Mouse (Mus musculus) heart, postnatal 0 days (tissue): ENCODE measurements around the gene Selenoh. TPM values are rescaled to one million over a fixed set of nuclear protein-coding genes. Genes with fewer than 3 reads are reported as not detected.

Source experiments
- ATAC-seq: fragments of 200-750 bp; cut with Nextera tagmentation; 2 replicates; pipeline ENCODE4 v1.8.0; 2017; ENCODE audit warnings: low read depth, moderate number of reproducible peaks, moderate library complexity; ENCODE audit not compliant: insufficient read depth
- DNase-seq: peaks from one replicate; pipeline ENCODE4 v3.0.0-alpha.2; 2016; ENCODE audit warnings: low spot score
- H3K27ac ChIP-seq: fragments of 300-500 bp; sonication (generic); 2 replicates; pipeline ENCODE4 v1.5.1; 2014; ENCODE audit warnings: low read depth, mild to moderate bottlenecking
- H3K27me3 ChIP-seq: fragments of 300-500 bp; sonication (generic); 2 replicates; pipeline ENCODE4 v1.6.1; 2014; ENCODE audit warnings: low read length, mixed read lengths; ENCODE audit not compliant: control insufficient read depth, insufficient read depth
- H3K36me3 ChIP-seq: fragments of 300-500 bp; sonication (generic); replicated peaks from 2 replicates; pipeline ENCODE4 v1.6.1; 2014; ENCODE audit warnings: low read length, mixed read lengths; ENCODE audit not compliant: control insufficient read depth, insufficient read depth
- H3K4me1 ChIP-seq: fragments of 300-500 bp; sonication (generic); 2 replicates; pipeline ENCODE4 v1.6.1; 2014; ENCODE audit warnings: antibody characterized with exemption; ENCODE audit not compliant: control insufficient read depth, insufficient read depth
- H3K4me2 ChIP-seq: fragments of 300-500 bp; sonication (generic); 2 replicates; pipeline ENCODE4 v1.6.1; 2014; ENCODE audit warnings: low read depth, mild to moderate bottlenecking, low read length, moderate library complexity
- H3K4me3 ChIP-seq: fragments of 300-500 bp; sonication (generic); 2 replicates; pipeline ENCODE4 v1.5.1; 2014; ENCODE audit warnings: low read depth, low read length
- H3K9ac ChIP-seq: fragments of 300-500 bp; sonication (generic); replicated peaks from 2 replicates; pipeline ENCODE4 v1.6.1; 2014; ENCODE audit warnings: low read depth, low read length, mixed read lengths
- H3K9me3 ChIP-seq: fragments of 300-500 bp; sonication (generic); replicated peaks from 2 replicates; pipeline ENCODE4 v1.6.1; 2016; ENCODE audit warnings: low read length; ENCODE audit not compliant: control insufficient read depth
- CTCF ChIP-seq: IDR thresholded peaks from 2 replicates; pipeline ENCODE4 v1.5.1; 2016; ENCODE audit warnings: antibody characterized with exemption, control low read depth, low read depth
- EP300 ChIP-seq: IDR thresholded peaks from 2 replicates; pipeline ENCODE4 v1.6.1; 2016; ENCODE audit warnings: antibody characterized with exemption, low read depth
- WGBS: fragments of 180-500 bp; shearing (Covaris S2); extraction: QIAGEN DNeasy Blood & Tissue Kit; methylation state at CpG from one replicate; pipeline ENCODE4 v1.1.7; 2014; 5-methylcytosine and 5-hydroxymethylcytosine counted together
- polyA plus RNA-seq: library from polyadenylated mRNA; unstranded; fragments of >200 nt; fragmentation: Nextera tagmentation; extraction: Ambion mirVana; gene quantifications from 2 replicates; pipeline ENCODE4 v1.2.1, GENCODE M21; 2015
- total RNA-seq: library from RNA; depleted of rRNA; stranded (reverse); fragments of >200 nt; gene quantifications from 2 replicates; pipeline ENCODE4 v1.2.3, GENCODE M21; 2014; ENCODE audit warnings: low replicate concordance; rRNA removed

The Selenoh gene
- total and polyA plus RNA-seq, 2 experiments from 2014 or later = 149 to 240 TPM

DNA sequence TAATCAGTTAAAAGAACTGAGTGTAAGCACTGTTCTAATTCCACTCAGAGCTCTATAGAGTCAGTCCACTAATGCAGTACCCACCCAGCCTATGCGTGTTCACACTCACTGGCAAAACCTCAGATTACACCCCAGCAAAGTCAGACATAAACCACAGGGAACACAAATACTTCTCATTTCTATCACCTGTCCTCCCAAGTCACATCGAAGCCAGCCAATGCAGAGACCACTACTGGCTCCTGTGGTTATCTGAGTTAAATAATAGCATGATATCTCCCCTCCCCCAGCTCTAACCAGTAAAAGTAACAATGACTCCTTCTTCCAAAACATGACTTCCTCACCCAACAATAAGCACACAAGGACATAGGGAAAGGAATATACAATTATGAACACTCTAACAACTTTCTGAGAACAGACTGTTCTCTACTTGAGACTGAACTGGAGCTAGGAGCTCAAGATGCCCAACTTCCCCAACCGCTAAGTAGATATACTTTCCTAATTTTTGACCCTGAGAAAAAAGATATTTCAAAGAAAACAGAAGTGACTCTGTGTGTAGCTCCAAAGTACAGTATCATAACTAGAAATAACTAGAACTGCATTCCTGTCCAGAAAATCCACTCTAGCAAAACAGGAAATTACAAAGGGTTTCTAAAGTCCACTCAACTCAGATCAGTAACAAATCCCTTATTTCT lies 47.0 kb downstream of the Selenoh start:
- no peak overlapping the region for H3K4me2 ChIP-seq
- no peaks in the 10 kb centered on the region for H3K27me3 ChIP-seq
- TF ChIP-seq CTCF = no peak
- TF ChIP-seq EP300 = no peak
- DNase-seq (no peak), ATAC-seq (no peak)
- no peak overlapping the region for H3K9ac ChIP-seq
- H3K4me3 ChIP-seq = no peak overlapping the region
- H3K9me3 ChIP-seq = no peaks in the 10 kb centered on the region
- WGBS = 64% methylated on average over 3 of the region's 3 CpGs
- H3K27ac ChIP-seq = peak overlapping the region; percentile 39; the same call in 1 of the 2 replicates
- H3K4me1 ChIP-seq = peaks cover 46% of the 10 kb centered on the region
- H3K36me3 ChIP-seq = peaks cover 48% of the 10 kb centered on the region

DNA sequence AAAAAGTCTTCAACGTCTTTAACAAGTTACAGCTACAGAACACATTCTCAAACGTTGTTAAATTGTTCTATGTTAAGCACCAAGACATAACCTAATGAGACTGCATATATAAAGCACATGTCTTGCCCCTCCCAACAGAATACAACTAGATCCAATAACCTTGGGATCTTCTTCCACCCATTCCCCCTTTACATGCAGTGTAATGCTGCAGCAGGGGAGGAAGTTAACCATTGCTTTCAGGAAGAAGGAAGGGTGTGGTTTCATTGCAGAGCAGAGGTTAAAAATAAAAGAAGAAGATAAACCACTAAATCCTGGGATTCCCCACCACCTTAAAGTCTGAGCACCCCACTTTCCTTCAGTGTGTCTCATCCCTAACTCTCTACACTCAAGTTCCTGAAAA lies 47.9 kb downstream of the Selenoh start:
- TF ChIP-seq EP300 = no peak
- no peak for TF ChIP-seq CTCF
- H3K36me3 ChIP-seq = peaks cover 49% of the 10 kb centered on the region
- peak overlapping the region; percentile 39 for H3K27ac ChIP-seq
- no peak overlapping the region for H3K4me3 ChIP-seq
- H3K9ac ChIP-seq = no peak overlapping the region
- no peaks in the 10 kb centered on the region for H3K27me3 ChIP-seq
- 49% methylated on average over 2 of the region's 2 CpGs for WGBS
- no peak overlapping the region for H3K4me2 ChIP-seq
- H3K9me3 ChIP-seq = no peaks in the 10 kb centered on the region
- ATAC-seq (no peak), DNase-seq (no peak)
- peaks cover 41% of the 10 kb centered on the region for H3K4me1 ChIP-seq

- Histone ChIP-seq H3K36me3 (peaks cover 75% of the 10 kb centered on the region), H3K4me3 (no peak overlapping the region), H3K27ac (no peak overlapping the region), H3K9me3 (no peaks in the 10 kb centered on the region), H3K27me3 (no peaks in the 10 kb centered on the region), H3K9ac (no peak overlapping the region), H3K4me2 (no peak overlapping the region), H3K4me1 (peaks cover 25% of the 10 kb centered on the region)
- no peak for ATAC-seq
- no peak for TF ChIP-seq EP300
- TF ChIP-seq CTCF = no peak
- 91% methylated on average over 21 of the region's 21 CpGs for WGBS
- no peak for DNase-seq
Measured at GRCm38 (mm10) chr2:84619646-84620340, 50.8 kb downstream of the Selenoh start.

Other genes with a start within 250 kb of the Selenoh start
- gene Calcrl, start 245.4 kb downstream of the Selenoh start, total RNA-seq = 32.3 and 78.2 TPM in 2 replicates
- gene Calcrl, start 245.4 kb downstream of the Selenoh start, polyA plus RNA-seq = 26.5 and 28.5 TPM in 2 replicates
- gene Tfpi, start 194.0 kb downstream of the Selenoh start, total RNA-seq = 55.2 and 58.1 TPM in 2 replicates
- 58.4 and 59.5 TPM in 2 replicates for gene Tfpi, start 194.0 kb downstream of the Selenoh start, polyA plus RNA-seq
- gene Ctnnd1, start 20.0 kb downstream of the Selenoh start, total RNA-seq = 121 and 156 TPM in 2 replicates
- 26.5 and 29.8 TPM in 2 replicates for gene Ctnnd1, start 20.0 kb downstream of the Selenoh start, polyA plus RNA-seq
- not detected in 2 replicates for gene Btbd18, start 11.7 kb downstream of the Selenoh start, total RNA-seq
- 0.05 and 0.08 TPM in 2 replicates for gene Btbd18, start 11.7 kb downstream of the Selenoh start, polyA plus RNA-seq
- not detected in 2 replicates for gene Gm28635, start 7.3 kb upstream of the Selenoh start, total RNA-seq
- gene Gm28635, start 7.3 kb upstream of the Selenoh start, polyA plus RNA-seq = not detected in 2 replicates
- gene Med19, start 7.6 kb upstream of the Selenoh start, total RNA-seq = 8.1 and 41.5 TPM in 2 replicates
- gene Med19, start 7.6 kb upstream of the Selenoh start, polyA plus RNA-seq = 15.9 and 17.0 TPM in 2 replicates
- gene Tmx2, start 8.4 kb upstream of the Selenoh start, total RNA-seq = 82.7 and 85.6 TPM in 2 replicates
- 151 and 159 TPM in 2 replicates for gene Tmx2, start 8.4 kb upstream of the Selenoh start, polyA plus RNA-seq
- 46.5 and 46.8 TPM in 2 replicates for gene Zdhhc5, start 44.4 kb upstream of the Selenoh start, total RNA-seq
- gene Zdhhc5, start 44.4 kb upstream of the Selenoh start, polyA plus RNA-seq = 20.5 TPM in 2 replicates
- gene Clp1, start 56.6 kb upstream of the Selenoh start, total RNA-seq = 5.2 and 5.8 TPM in 2 replicates
- 10.1 and 10.5 TPM in 2 replicates for gene Clp1, start 56.6 kb upstream of the Selenoh start, polyA plus RNA-seq
- gene Ypel4, start 63.3 kb upstream of the Selenoh start, total RNA-seq = not detected in 2 replicates
- gene Ypel4, start 63.3 kb upstream of the Selenoh start, polyA plus RNA-seq = 1.1 and 1.2 TPM in 2 replicates
- 4.3 TPM in 1 of 2 replicates, not detected in the other for gene Gm19426, start 72.9 kb upstream of the Selenoh start, total RNA-seq
- 3.0 and 3.1 TPM in 2 replicates for gene Gm19426, start 72.9 kb upstream of the Selenoh start, polyA plus RNA-seq
- 26.3 and 31.2 TPM in 2 replicates for gene Serping1, start 104.7 kb upstream of the Selenoh start, total RNA-seq
- gene Serping1, start 104.7 kb upstream of the Selenoh start, polyA plus RNA-seq = 37.1 and 38.8 TPM in 2 replicates
- gene Ube2l6, start 128.1 kb upstream of the Selenoh start, total RNA-seq = 40.0 and 47.0 TPM in 2 replicates
- gene Ube2l6, start 128.1 kb upstream of the Selenoh start, polyA plus RNA-seq = 29.8 and 36.9 TPM in 2 replicates
- gene Smtnl1, start 151.9 kb upstream of the Selenoh start, total RNA-seq = not detected in 2 replicates
- gene Smtnl1, start 151.9 kb upstream of the Selenoh start, polyA plus RNA-seq = 0.07 and 0.12 TPM in 2 replicates
- gene Timm10, start 156.2 kb upstream of the Selenoh start, total RNA-seq = 117 and 140 TPM in 2 replicates
- gene Timm10, start 156.2 kb upstream of the Selenoh start, polyA plus RNA-seq = 129 and 133 TPM in 2 replicates
- gene Slc43a1, start 168.1 kb upstream of the Selenoh start, total RNA-seq = 3.9 and 14.1 TPM in 2 replicates
- gene Slc43a1, start 168.1 kb upstream of the Selenoh start, polyA plus RNA-seq = 2.8 and 2.9 TPM in 2 replicates
- 1.6 and 9.2 TPM in 2 replicates for gene Rtn4rl2, start 215.9 kb upstream of the Selenoh start, total RNA-seq
- gene Rtn4rl2, start 215.9 kb upstream of the Selenoh start, polyA plus RNA-seq = 0.91 and 1.1 TPM in 2 replicates